ENCODE assay signal across 17 mouse cellular contexts in genomic region chr2:166891366-166891880, GRCm38 (mm10). TPM values are rescaled to one million over a fixed set of nuclear protein-coding genes. Genes with fewer than 3 reads are reported as not detected.
DNase-seq lines count a peak whose midpoint lies in the region; ATAC-seq and TF ChIP-seq lines count a peak whose summit lies in the region.
"Had no signal": no experiment of that assay in that cellular context is flagged by ENCODE, and none has a peak within 500 bp of the region (broad histone marks: within the 10 kb centered on the region; RNA-seq: fewer than 3 reads in every experiment).

No protein-coding gene starts in this region.

- no peaks in the 10 kb centered on the region for H3K27me3 ChIP-seq in liver, postnatal 0 days (ENCODE audit: insufficient read depth, low read length)
- no peaks in the 10 kb centered on the region for H3K27me3 ChIP-seq in liver, embryonic 11.5 days (replicated peaks; ENCODE audit: control insufficient read depth, insufficient read depth, low read length)
- H3K27me3 ChIP-seq in kidney, embryonic 14.5 days (ENCODE audit: control insufficient read depth, insufficient read depth, low read length): no peaks in the 10 kb centered on the region
- H3K27me3 ChIP-seq: embryonic facial prominence, embryonic 13.5 days; liver, embryonic 12.5 days had no signal

- no peak overlapping the region for H3K9ac ChIP-seq in liver, postnatal 0 days (replicated peaks)
- H3K9ac ChIP-seq in liver, embryonic 11.5 days (ENCODE audit: low read depth, low read length): no peak overlapping the region
- H3K9ac ChIP-seq in kidney, embryonic 14.5 days (ENCODE audit: low read depth, low read length): no peak overlapping the region
- H3K9ac ChIP-seq: embryonic facial prominence, embryonic 13.5 days; liver, embryonic 12.5 days had no signal

- no peak overlapping the region for H3K4me3 ChIP-seq in liver, postnatal 0 days (ENCODE audit: low read depth, low read length)
- no peak overlapping the region for H3K4me3 ChIP-seq in liver, embryonic 11.5 days (ENCODE audit: low read depth, low read length)
- H3K4me3 ChIP-seq in kidney, embryonic 14.5 days (ENCODE audit: low read length): no peak overlapping the region
- H3K4me3 ChIP-seq: embryonic facial prominence, embryonic 13.5 days; heart, embryonic 10.5 days; liver, embryonic 12.5 days had no signal

- no peak overlapping the region for H3K27ac ChIP-seq in liver, postnatal 0 days (ENCODE audit: low read depth)
- no peak overlapping the region for H3K27ac ChIP-seq in liver, embryonic 11.5 days (ENCODE audit: low read depth, low read length)
- no peak overlapping the region for H3K27ac ChIP-seq in kidney, embryonic 14.5 days (ENCODE audit: low read depth, low read length)
- H3K27ac ChIP-seq: embryonic facial prominence, embryonic 13.5 days; heart, embryonic 10.5 days; liver, embryonic 12.5 days had no signal

- no peak overlapping the region for H3K4me2 ChIP-seq in liver, postnatal 0 days (ENCODE audit: low read depth, low read length)
- no peak overlapping the region for H3K4me2 ChIP-seq in liver, embryonic 11.5 days
- H3K4me2 ChIP-seq in kidney, embryonic 14.5 days (replicated peaks; ENCODE audit: low read depth, low read length): no peak overlapping the region
- H3K4me2 ChIP-seq: embryonic facial prominence, embryonic 13.5 days; liver, embryonic 12.5 days had no signal

- peak; percentile 29 for TF ChIP-seq CTCF in liver, postnatal 0 days (IDR thresholded peaks at IDR 0.05; ENCODE audit: low read depth)
- peak; percentile 25; the same call in 1 of the 2 replicates for TF ChIP-seq CTCF in brain, embryonic 14.5 days (IDR thresholded peaks at IDR 0.05; ENCODE audit: borderline replicate concordance, extremely low read depth, insufficient read depth, insufficient read length)

- H3K36me3 ChIP-seq in liver, postnatal 0 days (replicated peaks; ENCODE audit: insufficient read depth, low read length): peaks cover 54% of the 10 kb centered on the region
- H3K36me3 ChIP-seq in liver, embryonic 11.5 days (ENCODE audit: control insufficient read depth, insufficient read depth, low read length): peaks cover 17% of the 10 kb centered on the region
- peaks cover 34% of the 10 kb centered on the region for H3K36me3 ChIP-seq in kidney, embryonic 14.5 days (ENCODE audit: control insufficient read depth, insufficient read depth, low read length)

- TF ChIP-seq POLR2A in brain, embryonic 14.5 days (IDR thresholded peaks at IDR 0.05; ENCODE audit: borderline replicate concordance, extremely low read depth, insufficient read depth, insufficient read length, poor library complexity, severe bottlenecking): no peak

- WGBS in liver, postnatal 0 days (ENCODE audit: insufficient replicate concordance): 82% methylated on average over 9 of the region's 9 CpGs
- 83% methylated on average over 9 of the region's 9 CpGs for WGBS in liver, embryonic 11.5 days
- WGBS in kidney, embryonic 14.5 days: 79% methylated on average over 9 of the region's 9 CpGs

- no peaks in the 10 kb centered on the region for H3K4me1 ChIP-seq in liver, postnatal 0 days (ENCODE audit: insufficient read depth)
- H3K4me1 ChIP-seq in liver, embryonic 11.5 days (replicated peaks; ENCODE audit: control insufficient read depth, insufficient read depth, low read length): no peaks in the 10 kb centered on the region
- H3K4me1 ChIP-seq in kidney, embryonic 14.5 days (ENCODE audit: control insufficient read depth, insufficient read depth, low read length): no peaks in the 10 kb centered on the region
- H3K4me1 ChIP-seq: embryonic facial prominence, embryonic 13.5 days; liver, embryonic 12.5 days had no signal

- DNase-seq in adrenal gland, adult (ENCODE audit: inconsistent age in 2 of 2, low spot score in 1 of 2): peak; percentile 82 to 83
- no peak for DNase-seq in adrenal gland, postnatal 4 days (ENCODE audit: low spot score in 2 of 2)
- no peak for DNase-seq in liver, postnatal 0 days
- DNase-seq in liver, embryonic 11.5 days (ENCODE audit: low spot score): no peak
- peak; percentile 85 for DNase-seq in ES-CJ7 (ENCODE audit: low read depth, low spot score)
- DNase-seq in brain, embryonic 14.5 days (ENCODE audit: low read depth): peak; percentile 17
- no peak for DNase-seq in right cerebral cortex, adult 18-20 months
- DNase-seq: cerebellum, adult 11-12 months; gastrocnemius, postnatal 36 days; heart, postnatal 36 days; kidney, postnatal 10 days; lung, postnatal 14 days had no signal

- H3K9me3 ChIP-seq in liver, postnatal 0 days (ENCODE audit: low read length): no peaks in the 10 kb centered on the region
- no peaks in the 10 kb centered on the region for H3K9me3 ChIP-seq in liver, embryonic 11.5 days (ENCODE audit: control insufficient read depth, low read length)
- H3K9me3 ChIP-seq in kidney, embryonic 14.5 days (ENCODE audit: control insufficient read depth, low read length): no peaks in the 10 kb centered on the region
- H3K9me3 ChIP-seq: embryonic facial prominence, embryonic 13.5 days; heart, embryonic 10.5 days; liver, embryonic 12.5 days had no signal

- ATAC-seq in liver, postnatal 0 days: no peak
- no peak for ATAC-seq in liver, embryonic 11.5 days (replicated peaks; ENCODE audit: low FRiP score)
- ATAC-seq in kidney, embryonic 14.5 days (ENCODE audit: low FRiP score, low TSS enrichment): no peak
- ATAC-seq: liver, embryonic 12.5 days; midbrain, embryonic 16.5 days had no signal

- TF ChIP-seq EP300 in liver, postnatal 0 days (IDR thresholded peaks at IDR 0.05; ENCODE audit: low read depth): no peak

RNA-seq across cellular contexts. Expression of gene Cse1l, which starts 14.4 kb away (rescaled TPM):
- total RNA-seq in adrenal gland, postnatal 4 days (2021): 10 to 100 TPM; 65.3 to 74.1 TPM
- 19.0 and 23.3 TPM in 2 replicates for polyA plus RNA-seq in liver, postnatal 0 days (2015; fragmentation: Nextera tagmentation; extraction: Ambion mirVana)
- 155 and 183 TPM in 2 replicates for polyA plus RNA-seq in liver, embryonic 11.5 days (2014; fragmentation: Nextera tagmentation; extraction: Ambion mirVana)
- 77.9 and 78.5 TPM in 2 replicates for polyA plus RNA-seq in brain, embryonic 14.5 days (2012; rRNA removed)
- polyA plus RNA-seq in kidney, embryonic 14.5 days (2014; fragmentation: Nextera tagmentation; extraction: Ambion mirVana): 135 and 187 TPM in 2 replicates

Comparison
In these comparisons a context has a peak if more than half of its experiments do, and no peak if none do; other contexts are left out.
1. DNase-seq: peak in adrenal gland, adult (2 of 2), ES-CJ7 (single experiment) and brain, embryonic 14.5 days (single experiment); none in adrenal gland, postnatal 4 days (0 of 2), liver, postnatal 0 days (single experiment), liver, embryonic 11.5 days (single experiment) and right cerebral cortex, adult 18-20 months (single experiment).